Mouse (Mus musculus): ENCODE results near the gene Naa50.

DNA sequence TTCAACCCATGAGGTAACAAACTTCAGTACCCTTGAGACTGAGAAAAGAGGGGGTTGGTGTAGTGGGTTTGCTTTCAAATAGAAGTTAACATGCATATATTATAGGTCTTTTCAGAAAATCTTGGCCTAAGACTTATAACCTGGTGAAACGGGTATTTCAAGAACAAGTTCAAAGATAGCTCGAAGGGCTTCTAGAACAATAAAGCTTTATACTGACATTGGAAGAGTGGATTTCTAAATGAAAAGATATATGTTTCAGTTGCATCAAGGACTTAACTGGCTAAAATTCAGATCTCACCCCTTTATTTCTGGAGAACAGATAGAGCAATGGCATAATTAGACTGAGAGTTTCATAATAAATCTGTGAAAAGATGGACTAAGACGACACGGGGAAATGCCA is 29.4 kb downstream of the Naa50 start:
- TF ChIP-seq POLR2A (IDR thresholded peaks at IDR 0.05; ENCODE audit: control insufficient read depth, low read depth, low read length): no peak
- no peak for TF ChIP-seq CTCF (IDR thresholded peaks at IDR 0.05; ENCODE audit: control insufficient read depth, insufficient read depth, insufficient replicate concordance, low read depth, low read length)
